Mouse (Mus musculus): ENCODE measurements around the gene Fmo3.

Fmo3 gene

DNA sequence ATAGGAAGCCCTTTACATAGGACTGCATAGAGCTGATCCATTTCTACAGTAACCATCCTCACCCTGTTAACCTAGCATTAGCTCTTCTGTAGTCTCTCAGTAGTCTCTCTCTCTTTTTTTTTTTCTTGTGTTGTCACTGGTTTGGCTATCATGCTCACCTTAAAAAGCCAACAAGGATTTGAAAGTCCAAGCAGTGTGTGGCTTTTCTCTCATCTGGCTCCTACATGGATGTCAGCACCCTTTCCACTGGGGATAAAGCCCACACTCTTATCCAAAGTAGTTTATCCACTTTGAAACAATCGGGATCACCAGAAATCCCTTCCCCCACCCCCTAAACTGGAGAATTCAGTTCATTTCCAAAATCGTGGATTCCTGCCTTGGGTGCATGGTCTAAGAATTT is 53.7 kb downstream of the Fmo3 start:
- no peak for DNase-seq (ENCODE audit: low spot score)

DNA sequence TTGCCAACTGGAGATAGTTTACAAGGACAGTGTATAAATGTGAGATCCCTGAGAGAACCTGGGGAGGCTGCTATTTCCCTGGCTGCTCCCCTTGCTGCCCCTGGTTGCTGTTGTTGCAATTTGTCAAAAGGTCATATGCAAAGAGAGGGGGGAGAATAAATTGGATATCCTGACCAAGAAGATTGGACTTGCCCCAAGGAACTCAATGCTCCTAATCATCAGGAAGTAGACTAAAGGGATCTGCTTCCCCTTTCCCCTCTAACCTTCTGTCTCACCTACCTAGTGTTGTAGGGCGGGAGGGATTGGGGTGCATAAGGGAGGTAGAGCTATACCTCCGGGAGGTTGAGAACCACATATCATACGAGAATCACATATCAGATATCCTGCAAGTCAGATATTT is 55.2 kb downstream of the Fmo3 start:
- DNase-seq (ENCODE audit: low spot score): no peak

DNA sequence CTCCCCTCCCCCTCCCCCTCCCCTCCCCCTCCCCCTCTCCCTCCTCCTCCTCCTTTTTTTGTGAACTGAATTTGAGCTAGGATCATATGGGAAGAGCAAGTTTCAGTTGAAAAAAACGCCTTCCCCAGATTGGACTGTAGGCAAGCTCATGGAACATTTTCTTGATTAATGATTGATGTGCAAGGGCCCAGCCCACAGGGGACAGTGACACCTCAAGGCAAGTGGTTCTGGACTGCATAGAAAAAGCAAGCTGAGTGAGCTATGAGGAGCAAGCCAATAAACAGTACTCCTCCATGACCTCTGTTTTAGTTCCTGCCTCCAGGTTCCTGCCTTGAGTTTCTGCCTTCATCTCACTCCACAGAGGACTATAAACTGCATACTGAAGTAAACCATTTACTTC is 59.2 kb downstream of the Fmo3 start:
- no peak for DNase-seq (ENCODE audit: low spot score)

DNA sequence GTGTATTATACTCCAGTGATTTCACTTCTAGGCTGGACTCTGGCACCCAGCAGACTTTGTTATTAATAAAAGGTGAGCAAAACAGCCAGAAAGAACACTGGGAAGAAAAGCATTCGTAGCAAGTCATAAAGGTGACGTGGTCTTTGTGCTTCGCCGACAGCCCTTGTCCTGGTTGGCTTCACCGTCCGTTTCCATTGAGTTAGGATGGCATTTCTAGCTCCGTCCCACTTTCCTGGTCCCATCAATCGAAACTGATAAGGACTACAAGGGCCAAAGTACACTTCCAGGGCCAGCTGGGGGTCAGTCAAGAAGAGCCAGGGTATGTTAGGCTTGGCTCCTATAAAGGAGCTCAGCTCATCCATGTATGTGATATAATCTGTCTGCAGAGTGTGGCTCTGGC is 67.7 kb downstream of the Fmo3 start:
- no peak for DNase-seq (ENCODE audit: low spot score)

DNA sequence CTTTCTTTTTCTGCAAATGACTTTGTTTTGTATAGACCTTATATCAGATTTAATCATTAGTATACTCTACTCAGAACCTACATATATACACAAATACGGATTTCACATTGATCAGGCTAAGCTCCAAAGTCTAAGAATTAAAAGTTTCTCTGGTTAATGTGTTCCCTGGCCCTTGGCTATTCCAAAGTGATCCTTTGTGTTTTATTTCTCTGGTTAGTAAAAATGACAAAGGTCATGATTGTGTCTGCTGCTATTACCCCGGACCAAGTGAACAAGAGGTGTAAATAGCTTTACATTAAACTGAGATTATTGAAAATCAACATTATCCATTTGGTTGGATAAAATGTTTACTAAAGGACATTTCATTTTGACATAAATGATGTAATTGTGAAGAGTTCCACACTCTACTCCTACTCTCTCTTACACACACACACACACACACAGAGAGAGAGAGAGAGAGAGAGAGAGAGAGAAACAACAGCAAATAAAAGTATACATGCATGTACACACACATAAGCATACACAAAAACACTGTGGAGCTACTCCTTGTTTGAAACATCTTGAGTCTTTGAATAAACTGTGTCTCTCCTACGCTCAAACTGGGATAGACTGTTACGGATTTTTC is 69.3 kb downstream of the Fmo3 start:
- no peak for DNase-seq (ENCODE audit: low spot score)

DNA sequence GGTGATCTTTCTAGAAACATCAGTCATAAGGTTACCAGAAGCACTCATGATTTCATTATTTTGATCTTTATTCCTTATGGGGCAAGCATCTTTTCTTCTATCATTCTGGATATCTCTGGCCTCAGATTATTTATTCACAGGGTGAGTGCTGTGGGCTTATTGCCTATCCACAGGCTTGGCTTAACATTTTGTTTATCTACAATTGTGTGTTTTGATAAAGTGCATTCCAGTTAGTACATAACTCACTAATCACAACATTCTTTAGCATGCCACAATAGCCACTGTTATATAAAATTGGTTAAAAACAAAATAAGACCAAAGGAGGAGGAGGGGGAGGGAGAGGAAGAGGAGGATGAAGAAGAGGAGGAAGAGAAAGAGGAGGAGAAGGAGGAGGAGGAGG is 72.2 kb downstream of the Fmo3 start:
- no peak for DNase-seq (ENCODE audit: low spot score)
